Mouse (Mus musculus) layer of hippocampus, adult 18-20 months (tissue): ENCODE measurements at regions not wholly inside any gene's neighbourhood (a gene's known extent, or its start where the extent isn't known, plus 50 kb on each side); places are given as distances from the start of the nearest gene placed in this dataset.

Experiments used
- DNase-seq, 2 experiments: peaks; one replicate each; pipeline ENCODE4 v3.0.0; 2022; ENCODE audit warnings: low spot score in 2 of 2

DNA sequence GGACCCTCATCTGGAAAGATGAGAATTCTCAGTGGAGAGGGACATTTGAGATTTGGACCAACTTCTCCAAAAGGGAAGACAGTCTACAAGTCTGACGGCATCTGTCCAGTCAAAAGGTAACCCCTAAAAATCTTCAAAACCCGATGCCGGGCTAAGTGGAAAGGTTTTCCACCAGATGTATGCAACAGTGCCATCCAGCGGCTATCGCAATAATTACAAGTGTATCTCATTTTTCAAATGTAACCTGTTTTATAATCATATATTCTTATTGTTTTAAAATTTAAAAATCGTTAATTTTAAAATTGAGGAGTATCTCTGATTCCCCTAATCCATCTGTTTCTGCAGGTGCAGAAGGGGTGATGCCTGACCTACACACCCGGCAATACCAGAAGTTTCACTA is 346.8 kb upstream of the Hnrnpa3 start:
- peak in 1 of 2 experiments; percentile 58 for DNase-seq

DNA sequence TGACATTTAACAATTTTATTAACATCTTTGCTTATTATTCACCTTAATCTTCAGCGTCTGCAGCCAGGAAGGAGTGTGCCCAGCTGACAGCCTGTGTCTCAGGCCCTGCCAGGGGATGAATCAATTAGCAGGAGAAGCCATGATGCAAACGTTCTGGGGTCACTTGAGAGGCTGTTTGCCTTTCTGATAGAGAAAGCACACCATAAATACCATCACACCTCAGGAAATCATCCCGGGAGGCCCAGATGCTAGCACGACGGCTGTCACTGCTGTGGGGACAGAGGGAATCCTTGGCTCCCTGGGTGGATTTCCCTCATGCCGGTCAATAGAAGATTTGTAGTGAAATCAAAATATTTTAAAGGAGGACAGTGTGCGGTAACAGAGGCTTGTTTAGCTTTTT is 343.7 kb upstream of the Hnrnpa3 start:
- no peak for DNase-seq

DNA sequence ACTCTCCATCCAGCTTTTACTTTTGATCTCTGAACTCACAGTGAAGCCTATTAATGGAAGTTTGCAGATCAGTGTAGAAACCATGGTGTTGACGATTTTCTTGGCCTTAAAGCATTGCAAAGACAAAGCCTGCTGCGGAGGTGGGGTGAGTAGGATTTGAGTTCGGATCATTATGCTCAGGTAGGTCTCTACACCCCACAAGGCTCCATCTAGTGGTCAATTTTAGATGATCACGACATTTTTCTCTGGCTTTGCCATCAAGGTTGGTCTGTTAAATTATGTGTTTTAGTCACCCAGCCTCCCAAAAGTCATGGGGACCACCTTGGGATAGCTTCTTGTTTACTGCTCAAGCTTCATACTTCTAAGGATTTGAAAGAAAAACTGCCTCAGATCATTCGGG is 340.9 kb upstream of the Hnrnpa3 start:
- no peak for DNase-seq

DNA sequence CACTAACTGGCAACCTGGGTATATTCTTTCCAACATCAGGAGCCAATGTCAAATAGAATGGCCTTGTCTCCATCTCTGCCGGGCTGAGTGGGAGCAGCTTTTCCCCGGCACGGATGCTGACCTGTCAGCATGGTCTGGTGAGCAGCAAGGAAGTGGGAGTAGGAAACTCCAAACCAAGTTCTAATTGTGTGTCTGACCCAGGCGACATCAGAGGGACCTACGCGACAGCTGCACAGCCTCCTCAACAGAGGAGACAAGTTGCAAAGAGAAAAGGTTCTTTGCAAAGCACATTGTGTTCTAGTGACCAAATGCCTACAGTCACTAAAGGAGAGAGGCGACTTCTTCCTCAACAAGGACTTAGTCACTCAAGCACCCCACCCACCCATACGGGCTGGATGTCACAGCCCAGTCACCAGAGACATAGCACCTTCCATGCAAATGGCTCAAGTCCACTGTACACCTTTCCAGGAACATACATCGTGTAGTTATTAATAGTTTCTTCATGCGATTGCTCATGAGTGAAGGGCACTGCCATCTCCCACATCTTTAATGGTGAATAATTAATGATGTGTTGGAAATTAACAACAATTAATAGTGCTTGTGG is 334.8 kb upstream of the Hnrnpa3 start:
- DNase-seq: no peak

DNA sequence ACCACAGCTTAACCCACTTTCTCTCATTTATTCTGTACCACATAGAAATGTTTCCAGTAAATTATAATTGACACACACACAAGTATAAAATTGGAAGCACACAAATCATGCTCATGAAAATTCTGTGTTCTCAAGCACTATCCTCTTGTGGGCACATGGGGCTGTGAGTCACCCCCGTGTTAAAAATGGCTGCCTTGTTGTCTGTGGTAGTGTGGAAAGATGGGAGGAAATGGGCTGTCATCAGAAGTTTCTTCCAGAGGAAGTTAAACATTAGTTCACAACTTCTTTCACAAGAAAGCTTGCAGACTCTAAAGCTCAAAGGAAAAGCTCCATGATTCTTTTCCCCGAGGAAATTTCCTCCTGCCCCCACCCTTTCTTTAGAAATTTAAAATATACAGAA is 329.5 kb upstream of the Hnrnpa3 start:
- no peak for DNase-seq

DNA sequence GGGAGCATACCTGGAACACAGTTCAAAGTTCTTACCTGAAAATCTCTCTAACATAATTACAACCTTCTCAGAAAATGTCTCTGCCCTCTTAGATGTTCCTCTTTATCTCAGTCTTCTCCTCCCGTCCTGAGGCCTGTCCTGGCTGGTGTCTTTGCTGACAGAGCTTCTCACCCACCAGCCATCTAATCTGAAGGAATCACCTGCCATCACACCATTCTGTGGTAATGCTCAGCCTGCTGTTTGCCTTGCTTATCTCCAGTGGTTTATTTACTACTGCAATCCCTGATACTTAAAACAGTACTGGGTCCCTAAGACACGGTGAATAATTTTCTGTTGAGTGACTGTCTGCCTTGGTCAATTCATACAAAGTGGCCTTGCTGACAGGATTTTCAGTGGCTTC is 317.8 kb upstream of the Hnrnpa3 start:
- DNase-seq: no peak

DNA sequence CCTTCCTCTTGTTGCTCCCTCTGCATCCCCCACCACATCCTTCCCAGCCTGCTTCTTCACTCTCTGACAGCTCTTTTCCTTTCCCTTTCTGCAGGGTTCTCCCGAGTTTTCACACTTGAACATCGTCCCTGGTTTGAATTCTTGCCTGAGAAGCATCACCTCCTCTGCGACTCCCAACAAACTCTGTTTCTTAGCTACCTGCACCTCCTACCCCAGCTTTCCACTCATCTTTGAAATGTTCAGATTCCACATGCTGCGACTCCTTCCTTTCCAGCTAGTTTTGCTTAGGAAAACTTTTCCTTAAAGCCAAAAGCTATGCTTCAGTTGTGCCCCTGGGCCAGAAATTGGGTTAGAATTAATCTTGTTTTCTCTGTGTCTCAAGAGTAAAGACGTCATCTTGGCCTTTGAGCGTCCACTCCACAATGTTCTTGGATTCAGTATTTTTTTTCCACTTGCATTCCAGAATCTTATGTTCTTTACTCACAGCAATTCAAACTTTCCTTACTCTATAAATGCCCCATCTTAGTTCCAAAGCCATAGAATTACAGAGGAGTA is 317.3 kb upstream of the Hnrnpa3 start:
- DNase-seq: no peak

DNA sequence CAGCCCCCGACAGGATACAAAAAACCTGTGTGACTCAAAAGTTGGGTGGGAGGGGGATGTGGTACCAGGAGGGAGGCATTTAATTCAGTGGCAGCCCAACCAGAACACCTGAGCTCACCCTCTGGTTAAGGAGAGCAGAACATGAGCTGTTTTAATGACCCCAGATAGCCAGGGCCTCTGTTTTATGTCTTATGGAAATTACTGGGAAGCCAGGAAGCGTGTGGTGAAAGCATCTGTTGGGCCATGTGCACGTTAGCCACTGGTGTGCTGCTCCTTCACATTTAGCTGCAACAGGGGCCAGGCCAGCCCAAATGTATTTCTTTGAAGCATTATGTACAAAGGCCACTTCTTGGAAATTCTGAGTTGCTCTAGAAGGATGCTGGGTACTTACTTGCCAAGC is 308.2 kb upstream of the Hnrnpa3 start:
- no peak for DNase-seq

DNA sequence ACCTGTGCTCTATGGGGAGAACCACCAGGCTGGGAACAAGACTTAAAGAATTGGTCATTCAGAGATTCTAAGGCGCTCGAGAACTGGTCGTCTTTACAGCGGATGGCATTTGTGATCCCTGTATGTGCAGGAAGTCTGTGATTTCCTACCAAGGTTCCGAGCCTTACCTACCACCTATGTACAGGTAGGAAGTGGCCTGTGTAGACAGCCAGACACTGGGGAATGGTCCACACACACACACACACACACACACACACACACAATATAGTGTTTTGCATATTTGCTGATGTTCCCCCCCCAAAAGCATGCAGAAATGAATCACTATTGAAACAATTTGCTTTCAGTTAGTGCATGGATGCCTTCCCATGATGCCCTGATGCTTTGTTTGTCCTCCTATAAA is 307.1 kb upstream of the Hnrnpa3 start:
- DNase-seq: no peak

DNA sequence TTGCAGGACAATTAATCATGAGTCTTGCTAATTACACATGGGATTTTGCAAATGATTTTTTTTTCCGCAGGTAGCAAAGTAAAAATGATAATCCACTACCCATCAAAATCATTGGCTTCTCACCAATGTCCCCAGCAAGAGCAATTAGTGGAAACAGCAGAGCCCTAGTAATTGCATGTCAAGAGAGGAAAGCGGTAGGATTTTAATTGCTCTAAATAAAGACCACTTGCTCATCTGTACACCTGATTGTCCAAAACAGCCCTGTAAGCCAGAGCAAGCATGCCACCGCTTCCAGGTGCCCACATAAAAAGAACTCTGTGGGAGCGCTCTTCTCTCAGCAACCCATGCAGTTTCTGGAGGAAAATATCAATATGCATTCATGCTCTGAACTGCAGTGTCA is 306.5 kb upstream of the Hnrnpa3 start:
- no peak for DNase-seq

DNA sequence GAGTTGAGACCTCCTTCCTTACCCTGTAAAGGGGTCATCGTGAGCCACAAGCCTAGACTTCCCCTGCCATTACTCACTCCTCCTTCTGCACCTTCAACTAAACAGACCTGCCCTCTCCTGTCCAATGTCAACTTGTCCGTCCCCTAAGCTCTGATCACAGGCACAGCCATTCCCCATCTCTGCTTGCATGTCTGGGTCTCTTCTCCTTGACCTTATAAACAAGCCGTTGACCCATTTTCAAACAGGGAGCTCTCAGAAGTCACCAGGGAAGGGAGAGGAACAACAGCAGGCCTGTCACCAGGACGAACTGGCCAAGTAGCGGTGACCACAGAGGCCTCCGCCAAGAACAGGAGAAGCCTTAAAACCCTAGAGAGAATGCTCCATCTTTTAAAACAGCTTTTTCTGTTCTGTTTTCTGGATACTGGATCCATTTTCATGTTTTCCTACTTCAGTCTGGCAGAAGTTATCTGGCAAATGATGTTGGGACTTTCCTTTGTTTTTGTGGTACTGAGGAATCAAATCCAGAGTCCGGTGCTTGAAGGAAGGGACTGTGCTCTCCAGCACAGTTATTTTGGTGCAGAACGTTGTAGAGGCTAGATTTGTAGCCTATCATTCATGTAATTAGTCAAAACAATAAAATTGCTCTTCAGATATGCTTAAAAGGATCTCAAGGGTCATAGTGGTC is 302.2 kb upstream of the Hnrnpa3 start:
- DNase-seq: no peak

DNA sequence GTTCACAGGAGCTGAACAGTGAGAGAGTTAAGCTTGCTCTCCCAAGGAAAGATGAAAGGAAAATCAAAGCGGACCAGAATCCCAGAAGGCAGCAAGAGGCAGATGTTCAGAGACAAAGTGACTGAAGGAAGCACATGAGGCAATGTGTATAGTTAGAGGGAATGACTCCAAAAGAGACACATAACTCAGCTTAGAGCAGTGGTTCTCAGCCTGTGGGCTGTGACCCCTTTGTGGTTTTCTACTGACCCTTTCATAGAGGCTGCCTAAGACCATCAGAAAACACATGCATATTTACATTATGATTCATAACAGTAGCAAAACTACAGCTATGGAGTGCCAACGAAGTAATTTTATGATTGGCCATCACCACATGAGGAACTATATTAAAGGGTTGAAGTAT is 301.5 kb upstream of the Hnrnpa3 start:
- DNase-seq: no peak

DNA sequence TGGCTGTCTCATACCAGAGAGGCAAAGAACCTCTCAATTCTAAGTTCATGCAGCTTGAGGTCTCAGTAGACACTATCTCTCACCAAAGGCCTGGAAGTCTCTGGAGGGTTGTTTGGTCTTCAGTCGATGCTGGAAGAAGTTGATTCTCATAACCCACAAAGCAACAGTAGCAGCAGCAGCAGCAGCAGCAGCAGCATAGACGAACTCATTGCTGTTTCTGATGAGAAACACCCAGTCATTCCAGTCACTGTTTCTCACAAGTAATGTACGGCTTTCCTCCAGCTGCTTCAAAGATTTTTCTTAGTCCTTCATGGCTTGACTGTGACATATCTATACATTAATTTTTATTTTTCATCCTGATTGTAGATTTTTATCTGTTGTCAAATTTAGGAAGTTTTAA is 298.1 kb upstream of the Hnrnpa3 start:
- DNase-seq: no peak

DNA sequence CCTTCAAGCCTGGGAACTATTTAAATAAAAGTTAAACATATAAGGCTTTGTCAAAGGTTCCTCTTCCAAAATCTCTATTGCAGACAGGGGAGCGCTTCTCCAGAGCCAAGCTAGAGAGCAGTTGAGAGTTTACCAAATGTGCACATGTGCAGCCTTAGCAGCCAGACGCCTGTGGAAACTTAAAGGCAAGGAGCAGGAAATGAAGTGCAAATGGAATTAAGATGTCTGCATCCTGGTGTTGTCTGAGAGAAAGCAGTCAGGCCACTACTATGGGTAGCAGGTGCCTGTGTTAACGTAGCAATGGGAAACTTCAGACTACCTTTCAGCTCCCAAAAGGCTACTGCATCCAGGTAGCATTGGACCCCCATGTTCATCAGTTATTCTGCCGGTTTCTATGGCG is 282.4 kb upstream of the Hnrnpa3 start:
- no peak for DNase-seq

DNA sequence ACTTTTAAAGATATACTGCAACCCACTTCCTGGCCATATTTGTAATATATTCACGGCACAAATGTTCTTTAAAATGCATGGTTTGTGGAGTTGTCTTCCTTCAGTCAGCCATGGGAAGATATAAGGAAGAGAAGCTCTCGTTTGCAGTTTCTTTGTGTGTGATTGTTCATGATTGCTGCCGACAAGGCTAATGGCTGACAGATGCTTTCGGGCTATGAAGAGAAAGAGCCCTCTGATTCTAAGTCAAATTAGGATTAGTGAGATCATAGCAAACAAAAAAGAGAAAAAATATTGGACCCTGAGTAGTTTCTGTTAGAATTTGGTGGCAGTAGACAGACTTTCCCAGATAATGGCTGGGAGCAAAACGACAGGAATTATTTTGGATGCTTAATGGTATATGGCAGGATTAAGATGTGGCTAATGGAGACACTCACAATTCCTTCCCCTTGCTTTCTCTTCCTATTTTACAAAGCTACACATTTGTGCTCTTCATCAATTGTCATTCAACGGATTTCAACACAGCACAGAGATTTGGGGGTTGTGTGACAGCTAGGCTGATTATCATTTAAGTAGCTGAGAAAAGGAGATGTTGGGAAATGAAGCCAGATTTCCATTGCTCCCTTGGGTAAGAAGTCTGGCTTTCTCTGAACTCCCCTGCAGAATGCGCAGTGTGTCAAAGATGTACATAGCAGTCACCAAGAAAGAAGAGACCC is 273.4 kb upstream of the Hnrnpa3 start:
- no peak for DNase-seq

DNA sequence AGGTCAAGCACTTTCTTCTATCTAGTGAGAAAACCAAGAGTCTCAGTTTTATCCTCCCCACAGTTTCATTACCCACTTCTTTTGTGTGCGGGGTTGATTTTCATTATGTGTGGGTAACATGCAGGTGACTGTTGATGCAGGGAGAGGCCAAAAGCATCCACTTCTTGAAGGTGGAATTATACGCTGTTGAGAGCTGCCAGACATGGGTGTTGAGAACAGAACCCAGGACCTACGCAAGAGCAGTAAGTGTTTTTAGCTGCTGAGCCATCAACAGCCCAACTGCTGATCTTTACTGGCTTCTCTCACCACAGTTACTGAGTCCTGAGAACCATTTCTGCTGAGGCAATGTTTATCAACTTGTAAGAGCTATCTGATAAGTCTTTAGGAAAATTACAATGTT is 272.4 kb upstream of the Hnrnpa3 start:
- no peak for DNase-seq

DNA sequence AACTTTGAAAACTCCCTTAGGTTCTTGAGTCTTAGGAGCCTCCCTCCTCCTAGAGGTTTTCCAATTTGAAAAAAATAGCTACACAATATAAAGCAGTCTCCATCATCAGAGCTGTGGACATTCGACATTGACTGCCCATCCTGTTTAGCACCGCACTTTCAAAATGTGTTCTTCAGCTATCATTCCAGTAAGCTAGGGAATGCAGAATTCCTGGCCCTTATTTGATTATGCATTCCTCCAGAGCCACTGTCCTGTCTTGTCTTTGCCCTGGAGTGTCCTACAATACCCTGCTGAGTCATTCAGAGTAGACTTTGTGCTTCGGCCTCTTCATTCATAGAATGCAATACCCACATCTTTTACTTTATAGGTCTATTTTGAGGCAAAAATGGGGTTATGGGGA is 267.0 kb upstream of the Hnrnpa3 start:
- no peak for DNase-seq

DNA sequence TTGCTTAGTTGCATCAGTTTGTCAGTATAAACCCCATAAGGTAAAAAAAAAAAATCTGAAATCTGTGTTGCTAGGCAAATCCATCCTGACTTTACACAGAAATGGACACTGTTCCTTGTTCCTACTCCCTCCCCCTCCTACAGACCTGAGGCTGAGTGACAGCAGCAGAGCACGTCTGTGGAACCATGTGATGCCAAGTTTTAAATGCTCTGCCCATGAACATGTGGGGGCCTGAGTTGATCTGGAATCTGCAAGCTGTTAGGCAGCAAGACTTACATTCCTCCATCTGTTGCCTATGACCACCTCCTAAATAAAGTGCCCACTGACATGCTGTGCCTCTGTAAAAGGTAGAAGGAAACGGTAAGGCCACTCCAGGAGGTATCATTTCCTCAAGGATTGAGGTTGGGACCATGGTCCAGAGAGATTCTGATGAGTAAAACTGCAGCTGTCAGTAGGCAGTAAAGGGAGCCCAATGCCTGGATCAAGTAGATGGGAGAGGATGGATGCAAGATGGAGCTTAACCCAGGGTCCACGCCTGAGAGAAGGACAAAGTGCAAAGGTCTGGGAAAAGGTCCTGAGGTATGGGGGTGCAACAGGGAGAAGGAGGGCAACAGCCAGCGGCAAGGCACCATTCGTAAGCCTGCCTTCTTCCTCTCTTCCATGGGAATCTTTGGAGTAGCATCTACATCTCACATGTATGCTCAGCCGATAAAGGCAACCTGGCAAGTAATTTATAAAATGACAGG is 264.0 kb upstream of the Hnrnpa3 start:
- DNase-seq: no peak

DNA sequence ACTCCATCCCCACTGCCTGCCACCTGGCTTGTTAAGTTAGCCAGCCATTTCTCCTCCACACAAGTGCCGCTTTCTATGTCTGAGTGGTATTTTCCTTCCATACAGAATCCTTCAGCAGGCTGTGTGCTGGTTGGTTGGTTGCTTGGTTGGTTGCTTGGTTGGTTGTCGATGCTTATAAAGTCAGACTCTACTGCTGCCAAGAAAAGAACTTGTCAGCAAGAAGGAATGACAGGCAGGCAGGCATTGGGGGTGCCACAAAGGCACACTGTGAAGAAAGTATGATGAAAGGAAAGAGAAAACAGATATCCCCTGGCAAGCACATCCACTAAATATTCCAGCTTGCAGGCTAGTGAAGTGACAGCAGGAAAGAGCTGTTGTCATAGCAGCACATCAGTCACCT is 263.0 kb upstream of the Hnrnpa3 start:
- no peak for DNase-seq

DNA sequence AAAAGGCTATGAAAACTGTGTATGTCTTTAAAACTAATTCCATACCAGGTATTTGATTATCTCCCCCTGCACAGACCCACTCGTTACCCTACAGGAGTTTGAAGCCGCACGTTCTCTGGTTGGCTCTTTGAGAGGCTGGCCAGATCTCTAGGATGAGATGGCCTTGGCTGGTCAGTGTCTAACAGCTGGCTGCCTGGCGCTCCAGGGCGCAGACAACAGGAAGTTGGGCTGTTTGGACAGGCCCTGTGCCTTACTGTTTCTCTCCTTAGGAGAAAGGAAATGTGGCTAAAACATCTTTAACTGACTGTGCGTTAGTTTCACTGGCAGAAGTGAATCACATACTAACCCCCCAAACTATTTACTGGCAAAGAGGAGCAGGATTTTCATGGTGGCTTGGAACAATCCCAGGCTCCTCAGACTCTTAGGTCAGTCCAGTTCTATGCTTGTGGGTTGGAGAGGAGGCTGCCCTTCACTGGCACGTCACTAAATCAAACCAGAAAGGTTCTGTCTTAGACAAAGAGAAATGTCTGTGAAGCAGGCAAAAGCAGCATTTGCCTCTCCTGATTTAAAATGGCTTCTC is 258.7 kb upstream of the Hnrnpa3 start:
- no peak for DNase-seq

DNA sequence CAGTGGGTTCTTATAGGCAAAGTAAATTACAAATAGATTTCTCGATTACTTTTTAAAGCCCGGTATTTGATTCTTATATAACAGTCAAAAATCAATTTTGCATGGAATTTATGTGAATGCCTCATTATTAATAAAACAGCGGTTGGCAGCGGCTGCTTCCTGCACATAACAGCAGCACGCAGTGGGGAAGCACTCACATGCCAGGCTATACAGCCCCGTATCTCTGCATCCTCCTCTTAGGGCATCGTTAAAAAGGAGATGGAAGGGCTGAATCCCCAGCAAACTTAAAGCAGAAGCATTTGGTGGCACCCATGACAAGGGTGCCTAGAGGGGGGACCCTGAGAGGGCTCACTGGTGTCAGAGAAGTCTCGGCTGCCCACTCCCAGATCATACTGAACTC is 255.3 kb upstream of the Hnrnpa3 start:
- no peak for DNase-seq
